Mouse (Mus musculus) lung, adult 2 months (tissue): ENCODE measurements at regions not wholly inside any gene's neighbourhood (a gene's known extent, or its start where the extent isn't known, plus 50 kb on each side); places are given as distances from the start of the nearest gene placed in this dataset.

Experiments used
- DNase-seq: peaks from one replicate; pipeline ENCODE4 v3.0.0; 2022
- H3K4me1 ChIP-seq: fragments of 200-500 bp; 2 replicates; pipeline ENCODE4 v1.6.1; 2011; ENCODE audit warnings: low read length; ENCODE audit not compliant: control insufficient read depth, insufficient read depth
- H3K4me3 ChIP-seq: fragments of 200-500 bp; replicated peaks from 2 replicates; pipeline ENCODE3; 2011; ENCODE audit warnings: low read depth, mild to moderate bottlenecking, control low read depth, low read length; ENCODE audit errors: extremely low read depth
- CTCF ChIP-seq: fragments of 200-500 bp; IDR thresholded peaks from 2 replicates; pipeline ENCODE4 v1.5.1; 2011; ENCODE audit warnings: mild to moderate bottlenecking, low read length, control low read depth; ENCODE audit not compliant: insufficient read depth
- POLR2A ChIP-seq: fragments of 200-500 bp; IDR thresholded peaks from 2 replicates; pipeline ENCODE4 v1.6.1; 2011; ENCODE audit warnings: low read depth, mild to moderate bottlenecking, control low read depth, low read length, borderline replicate concordance; ENCODE audit errors: extremely low read depth
- WGBS: fragments of 180-500 bp; shearing (Covaris S2); methylation state at CpG from one replicate; pipeline ENCODE4 v1.1.7; 2018; 5-methylcytosine and 5-hydroxymethylcytosine counted together

DNA sequence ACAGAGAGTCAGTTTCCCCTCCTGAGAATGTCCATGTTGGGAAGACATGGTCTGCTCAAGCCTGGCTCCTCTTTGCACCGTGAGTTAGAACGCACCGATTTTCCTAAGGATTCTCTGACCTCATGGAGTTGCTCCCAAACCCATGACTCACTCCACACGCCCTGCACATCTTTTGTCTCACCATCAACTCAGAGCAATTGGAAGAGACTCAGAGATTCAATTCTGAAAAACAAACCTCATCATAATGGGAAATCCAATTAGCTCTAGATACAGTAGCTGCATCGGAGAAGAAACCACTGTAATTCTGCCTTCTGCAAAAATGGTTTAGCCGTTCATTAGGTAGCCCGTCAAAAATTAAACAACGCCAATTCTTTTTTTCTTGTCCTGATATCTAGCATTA, 200.6 kb upstream of the Tank start:
- TF ChIP-seq POLR2A (no peak), CTCF (no peak)
- no peak for DNase-seq
- Histone ChIP-seq H3K4me3 (no peak overlapping the region), H3K4me1 (no peaks in the 10 kb centered on the region)
- WGBS, result 81% methylated on average over 8 of the region's 8 CpGs

DNA sequence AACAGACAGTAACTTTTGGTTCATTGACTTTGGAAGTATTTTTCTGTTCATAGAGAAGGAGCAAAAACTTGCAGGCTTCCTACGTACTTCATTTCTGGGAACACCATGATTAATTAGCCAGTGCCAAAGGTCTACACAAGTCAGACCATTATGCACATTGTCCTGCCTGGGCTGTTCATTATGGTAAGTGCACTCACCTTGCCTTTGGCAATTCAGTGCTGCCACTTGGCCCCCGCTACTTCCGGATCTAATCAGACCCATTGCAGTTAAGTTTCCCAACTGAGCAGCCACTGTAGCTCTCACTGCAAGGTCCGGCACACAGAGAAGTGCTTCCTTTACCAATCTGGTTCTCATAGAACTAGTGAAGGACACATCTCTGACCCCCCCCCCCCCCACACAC, 215.8 kb upstream of the Tank start:
- Histone ChIP-seq H3K4me3 (no peak overlapping the region), H3K4me1 (no peaks in the 10 kb centered on the region)
- no peak for TF ChIP-seq CTCF
- no peak for TF ChIP-seq POLR2A
- no peak for DNase-seq
- 87% methylated on average over 4 of the region's 4 CpGs for WGBS

DNA sequence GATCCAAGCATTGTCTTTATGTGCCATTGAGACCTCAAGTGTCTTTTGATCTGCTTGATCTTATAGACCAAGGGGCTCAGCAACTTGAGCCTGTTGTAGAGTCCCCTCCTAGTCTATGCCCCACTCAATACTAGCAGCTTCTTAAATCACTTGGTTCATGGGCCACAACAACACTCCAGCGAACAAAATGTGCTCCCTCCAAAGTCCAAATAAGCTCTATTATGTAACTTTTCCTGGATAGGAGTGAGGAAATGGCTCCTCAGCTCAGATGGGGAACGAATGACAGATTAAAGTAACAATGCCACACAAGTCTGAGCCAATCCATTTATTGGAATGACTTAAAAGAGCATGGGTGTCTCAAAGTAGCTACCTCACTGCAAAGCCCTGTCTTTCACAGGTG, 217.0 kb upstream of the Tank start:
- no peak for TF ChIP-seq POLR2A
- TF ChIP-seq CTCF, result no peak
- WGBS, result 38% methylated on average over 2 of the region's 2 CpGs
- no peak overlapping the region for H3K4me3 ChIP-seq
- DNase-seq, result no peak
- H3K4me1 ChIP-seq, result no peaks in the 10 kb centered on the region

DNA sequence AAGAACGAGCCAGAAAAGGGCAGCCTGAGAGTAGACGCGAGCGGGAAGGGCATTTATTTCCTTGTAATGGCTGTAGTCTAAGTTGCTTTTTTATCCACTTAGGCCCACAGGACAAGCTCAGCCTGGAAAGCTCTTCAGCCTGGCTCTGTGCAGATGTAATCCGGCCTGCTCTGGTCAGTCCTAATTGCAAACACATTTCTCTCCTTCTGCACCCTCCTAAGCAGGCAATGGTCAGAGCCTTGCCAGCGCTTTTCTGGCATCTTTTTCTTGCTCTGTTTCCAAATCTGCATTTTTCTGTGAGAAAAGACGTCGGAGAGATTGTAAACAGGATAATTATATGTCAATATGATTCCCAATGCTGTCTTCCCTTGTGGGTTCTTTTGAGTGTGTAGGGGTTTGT, 224.3 kb upstream of the Tank start:
- Histone ChIP-seq H3K4me3 (no peak overlapping the region), H3K4me1 (0 out of 2 replicates have a peak, but pooled peaks cover 2% of the 10 kb centered on the region)
- TF ChIP-seq CTCF (no peak), POLR2A (no peak)
- 62% methylated on average over 8 of the region's 8 CpGs for WGBS
- DNase-seq, result no peak

DNA sequence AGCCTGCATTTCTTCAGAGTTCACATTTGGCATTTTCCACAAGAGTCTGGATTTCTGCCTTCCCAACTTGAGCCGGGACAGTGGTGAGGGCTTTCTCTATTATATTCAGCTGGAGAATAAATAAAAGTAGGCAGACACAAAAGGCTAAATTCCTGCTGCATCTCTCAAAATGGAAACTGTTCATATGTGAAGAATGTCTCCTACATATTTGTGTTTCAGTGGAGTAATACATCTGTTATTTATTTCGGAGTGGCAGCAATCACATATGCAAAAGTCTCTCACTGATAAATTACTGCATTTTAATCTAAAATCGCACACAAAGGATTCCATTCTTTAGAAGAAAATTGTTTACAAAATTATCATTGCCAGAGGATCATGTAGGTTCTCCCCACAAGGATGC, 230.9 kb upstream of the Tank start:
- DNase-seq, result no peak
- Histone ChIP-seq H3K4me1 (peaks cover 8% of the 10 kb centered on the region; the same call in 1 of the 2 replicates), H3K4me3 (no peak overlapping the region)
- WGBS, result 82% methylated on average over 3 of the region's 3 CpGs
- no peak for TF ChIP-seq CTCF
- no peak for TF ChIP-seq POLR2A

DNA sequence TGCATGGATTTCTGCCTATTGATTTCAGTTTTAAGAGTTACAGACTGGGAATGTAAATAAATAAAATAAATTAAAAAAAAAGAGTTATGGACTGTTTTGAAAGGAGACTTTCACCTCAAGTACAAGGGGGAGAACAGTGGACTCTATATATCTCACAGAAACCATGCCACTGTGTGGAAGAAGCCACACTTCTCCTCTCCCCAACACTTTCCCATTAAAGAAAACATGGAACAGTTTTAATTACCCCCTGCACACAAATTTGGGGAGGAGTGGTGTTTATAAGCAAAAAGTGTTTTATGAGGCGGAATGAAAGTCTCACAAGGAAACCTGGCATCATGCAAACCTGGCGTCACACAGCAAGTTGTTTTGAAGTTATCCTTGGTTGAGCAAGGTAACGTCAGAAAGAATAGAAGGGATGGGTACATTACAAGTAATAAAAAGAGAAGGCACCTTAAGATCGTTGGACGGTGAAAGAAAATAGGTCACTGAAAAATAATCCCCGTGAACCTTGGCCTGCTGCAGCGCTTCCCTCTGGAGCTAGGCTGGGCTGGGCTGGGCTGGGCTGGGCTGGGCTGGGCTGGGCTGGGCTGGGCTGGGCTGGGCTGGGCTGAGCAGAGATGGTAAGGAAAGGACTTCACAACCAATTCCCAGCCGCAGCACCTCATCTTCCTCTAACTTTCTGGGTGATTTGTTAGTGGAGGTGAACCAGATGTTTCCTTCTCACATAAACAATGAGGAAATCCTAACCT, 232.2 kb upstream of the Tank start:
- H3K4me3 ChIP-seq, result no peak overlapping the region
- WGBS, result 70% methylated on average over 8 of the region's 8 CpGs
- DNase-seq, result no peak
- peaks cover 8% of the 10 kb centered on the region; the same call in 1 of the 2 replicates for H3K4me1 ChIP-seq
- TF ChIP-seq CTCF, result no peak
- TF ChIP-seq POLR2A, result no peak

DNA sequence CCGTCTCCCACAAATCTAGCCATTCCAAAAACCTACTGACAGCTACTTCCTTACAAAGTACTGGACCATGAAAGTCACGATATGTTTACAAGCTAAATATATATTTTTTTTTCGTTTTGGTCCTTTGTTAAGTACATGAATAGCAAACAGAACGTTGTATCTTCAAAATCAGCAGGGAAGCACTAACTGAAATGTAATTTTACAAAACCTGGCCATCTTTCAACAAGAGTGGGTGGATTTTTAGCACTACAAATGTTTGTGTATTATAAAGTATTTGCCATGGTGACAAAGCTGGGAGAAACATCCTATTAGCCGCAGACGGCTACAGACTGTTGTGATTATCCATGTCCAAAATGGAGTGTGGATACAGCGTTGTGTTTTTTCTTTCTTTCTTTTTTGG, 233.1 kb upstream of the Tank start:
- H3K4me3 ChIP-seq, result no peak overlapping the region
- DNase-seq, result no peak
- TF ChIP-seq POLR2A (no peak), CTCF (no peak)
- 53% methylated on average over 7 of the region's 7 CpGs for WGBS
- H3K4me1 ChIP-seq, result peaks cover 8% of the 10 kb centered on the region; the same call in 1 of the 2 replicates

DNA sequence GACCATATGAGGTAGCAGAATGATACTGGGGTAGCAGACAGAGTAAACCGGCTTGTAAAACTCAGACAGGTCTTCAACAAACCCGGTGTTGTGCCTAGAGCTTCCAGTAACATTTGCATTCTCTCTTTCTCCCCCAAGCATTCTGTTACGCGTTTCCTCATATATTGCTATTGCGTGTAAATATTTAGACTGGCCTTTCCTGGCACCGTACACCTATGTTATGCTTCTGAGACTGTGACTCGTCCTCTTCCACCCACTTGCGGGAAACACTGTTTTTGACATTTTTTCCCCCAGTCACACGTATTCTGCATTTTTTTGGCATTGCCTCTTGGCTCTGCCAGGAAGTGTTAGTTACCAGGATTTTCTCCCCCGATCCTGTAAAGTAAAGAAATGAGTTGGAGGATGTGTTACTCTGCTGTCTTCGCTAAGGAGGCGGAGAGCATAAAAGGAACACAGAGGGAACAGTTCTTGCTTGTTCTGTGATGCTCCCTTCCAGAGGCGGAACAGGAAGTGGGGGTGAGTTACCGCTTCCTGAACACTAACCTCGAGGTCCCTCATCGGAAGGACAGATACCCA, 233.7 kb upstream of the Tank start:
- H3K4me3 ChIP-seq, result no peak overlapping the region
- TF ChIP-seq POLR2A (no peak), CTCF (no peak)
- 30% methylated on average over 16 of the region's 16 CpGs for WGBS
- no peak for DNase-seq
- H3K4me1 ChIP-seq, result peaks cover 8% of the 10 kb centered on the region; the same call in 1 of the 2 replicates

DNA sequence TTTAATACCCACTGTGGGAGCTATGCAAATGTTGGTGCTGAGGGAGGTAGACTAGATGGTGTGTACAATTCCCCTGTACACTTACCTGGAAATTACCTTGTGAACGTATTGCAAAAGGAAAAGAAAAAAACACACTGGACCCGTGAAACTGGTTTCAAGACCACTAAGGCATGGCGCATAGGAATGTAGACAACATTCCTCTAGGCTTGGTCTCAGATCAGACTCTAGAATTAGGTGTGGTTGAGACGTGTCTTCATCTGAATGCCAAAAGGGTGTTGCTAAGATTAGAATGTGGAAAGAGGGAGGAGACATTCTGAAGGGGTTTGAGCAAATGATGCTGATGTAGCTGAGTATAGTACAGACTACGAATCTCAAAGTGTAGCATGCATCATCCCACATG, 237.1 kb upstream of the Tank start:
- H3K4me1 ChIP-seq, result peaks cover 6% of the 10 kb centered on the region; the same call in 1 of the 2 replicates
- TF ChIP-seq CTCF (no peak), POLR2A (no peak)
- H3K4me3 ChIP-seq, result no peak overlapping the region
- DNase-seq, result no peak
- 53% methylated on average over 5 of the region's 5 CpGs for WGBS

DNA sequence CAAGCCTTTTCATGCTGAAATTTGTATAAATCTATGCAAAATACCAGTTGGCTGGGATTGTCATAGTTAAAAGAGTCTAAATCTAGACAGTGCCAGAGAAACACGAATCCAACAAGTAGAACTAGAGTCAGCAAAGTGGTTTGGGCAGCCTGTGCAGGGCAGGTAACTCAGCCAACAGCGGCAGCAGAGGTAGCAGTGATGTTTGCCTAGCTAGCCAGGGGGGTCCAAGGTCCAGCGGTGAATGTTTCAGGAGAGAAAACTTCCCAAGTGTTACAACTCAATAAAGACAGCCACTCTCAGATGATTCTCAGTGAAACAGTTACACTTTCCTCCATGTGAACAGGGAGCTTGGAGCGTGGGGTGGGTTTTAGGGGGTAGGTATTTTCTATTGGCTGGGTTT, 259.2 kb upstream of the Tank start:
- H3K4me1 ChIP-seq, result peaks cover 3% of the 10 kb centered on the region
- no peak for DNase-seq
- no peak overlapping the region for H3K4me3 ChIP-seq
- 80% methylated on average over 4 of the region's 4 CpGs for WGBS
- TF ChIP-seq CTCF (no peak), POLR2A (no peak)
